Mouse (Mus musculus): ENCODE data around the gene 5730522E02Rik.
"Not testable (repeated sequence)": the region's sequence is repeated elsewhere in the genome, so short reads cannot be mapped to it uniquely, and the experiment has no call there.

The 5730522E02Rik gene

GRCm38 (mm10) chr11:26210582-26211180 is at the start of gene 5730522E02Rik:
5730522E02Rik (minus strand) TSS chr11:26210763.
- DNase-seq, result no peak

GRCm38 (mm10) chr11:26236540-26236939 is 26.0 kb upstream of the 5730522E02Rik start:
- no peak for DNase-seq

- no peak for DNase-seq
These were observed 19.3 kb upstream of the 5730522E02Rik start for GRCm38 (mm10) chr11:26229895-26230294.

DNA sequence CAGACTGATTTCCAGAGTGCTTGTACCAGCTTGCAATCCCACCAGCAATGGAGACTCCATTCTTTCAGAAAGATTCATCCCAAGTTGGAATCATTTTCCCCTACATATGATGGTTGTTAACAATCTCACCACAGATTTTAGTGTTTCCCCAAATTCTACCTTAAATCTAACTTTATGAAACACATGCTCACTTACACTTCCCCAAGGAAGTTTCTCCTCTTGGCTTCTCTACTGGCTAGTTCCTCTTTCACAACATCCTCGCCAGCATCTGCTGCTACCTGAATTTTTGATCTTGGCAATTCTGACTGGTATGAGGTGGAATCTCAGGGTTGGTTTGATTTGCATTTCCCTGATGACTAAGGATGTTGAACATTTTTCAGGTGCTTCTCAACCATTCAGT is 3.1 kb upstream of the 5730522E02Rik start:
- not testable (repeated sequence) for DNase-seq

- peak; percentile 63 for DNase-seq
These were observed 567 bp downstream of the 5730522E02Rik start for GRCm38 (mm10) chr11:26209811-26210581.

DNA sequence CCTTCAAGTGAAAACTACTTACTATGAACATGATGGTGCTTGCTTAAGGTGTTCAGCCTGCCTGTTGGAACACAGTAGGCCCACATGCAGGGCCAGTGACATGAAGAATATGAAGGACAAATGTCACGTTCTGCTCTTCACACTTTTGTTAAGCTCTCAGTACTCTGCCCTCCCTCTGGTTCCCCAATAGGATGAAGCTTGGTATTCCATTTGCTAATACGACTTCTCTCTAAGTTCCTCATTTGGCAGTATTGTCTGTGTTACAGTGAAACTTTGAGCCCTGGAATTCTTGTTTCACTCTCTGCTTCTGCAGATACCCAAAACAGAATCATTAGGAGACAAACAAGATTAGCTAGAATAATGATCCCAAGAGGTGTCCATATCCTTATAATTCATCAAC is 7.1 kb downstream of the 5730522E02Rik start:
- no peak for DNase-seq

- no peak for DNase-seq
These were observed 7.7 kb downstream of the 5730522E02Rik start for GRCm38 (mm10) chr11:26202842-26203241.

- no peak for DNase-seq
These were observed 8.8 kb downstream of the 5730522E02Rik start for GRCm38 (mm10) chr11:26201778-26202097.

DNA sequence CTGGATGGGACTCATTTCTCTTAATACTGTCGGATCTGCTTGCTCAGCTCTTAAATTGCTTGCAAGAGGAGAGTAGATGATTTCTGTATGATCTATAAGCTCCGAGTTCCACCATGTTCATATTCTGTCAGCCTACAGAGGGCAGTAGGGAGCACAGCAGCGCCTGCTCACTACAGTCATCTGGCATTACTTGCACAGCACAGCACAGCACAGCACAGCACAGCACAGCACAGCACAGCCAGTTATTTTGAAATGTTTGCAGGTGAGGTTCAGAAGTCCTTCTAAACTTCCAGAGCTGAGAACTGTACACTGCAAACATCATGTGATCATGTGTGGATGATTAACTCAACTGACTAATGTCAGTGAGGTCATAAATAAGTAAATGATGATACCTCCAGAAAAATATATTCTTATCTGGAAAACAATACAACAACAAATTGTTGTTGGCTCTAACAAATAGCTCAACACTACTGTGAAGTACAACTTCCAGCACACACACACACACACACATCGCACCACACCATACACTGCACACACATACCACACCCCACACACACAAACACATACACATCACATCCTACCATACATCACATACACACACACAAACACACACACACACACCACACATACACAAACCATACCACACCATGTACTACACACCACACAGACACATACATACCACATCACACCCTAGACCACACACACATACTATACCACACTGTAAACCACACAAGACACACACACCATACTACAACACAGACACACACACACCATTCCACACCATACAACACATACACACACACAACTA is 9.4 kb downstream of the 5730522E02Rik start:
- DNase-seq, result peak; percentile 44

GRCm38 (mm10) chr11:26195468-26195867 is 15.1 kb downstream of the 5730522E02Rik start:
- DNase-seq, result no peak

DNA sequence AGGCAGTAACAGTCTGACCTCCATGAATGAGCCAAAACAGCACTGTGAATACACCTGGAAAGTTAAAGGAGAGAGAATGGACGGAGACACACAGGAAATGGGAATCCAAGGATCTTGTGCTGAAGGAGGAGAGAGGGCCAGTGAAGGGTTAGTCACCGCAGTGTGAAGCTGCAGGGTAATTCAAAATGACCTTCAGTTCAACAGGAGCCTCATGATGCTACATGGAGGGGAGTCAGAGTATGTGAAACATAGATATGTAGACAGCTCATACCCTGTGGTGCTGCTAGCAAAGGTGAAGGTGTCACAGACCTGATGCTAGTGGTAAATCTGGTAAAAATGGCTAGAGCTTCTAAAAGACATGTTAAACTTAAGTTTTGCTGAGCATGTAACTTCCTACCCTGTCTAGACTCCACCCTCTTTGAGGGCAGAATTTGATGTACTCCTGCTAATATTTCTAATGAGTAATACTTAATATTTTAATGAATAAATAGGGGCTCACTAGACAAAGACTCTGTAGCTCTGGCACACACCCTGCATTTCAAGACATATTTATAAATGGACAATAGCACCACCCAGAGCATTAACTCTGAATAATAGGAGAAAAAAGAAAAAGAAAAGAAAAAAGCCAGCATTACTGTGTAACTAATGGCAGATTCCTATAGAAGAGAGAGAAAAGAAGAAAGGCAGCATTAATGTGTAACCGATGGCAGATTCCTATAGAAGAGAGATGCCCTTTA is 23.2 kb downstream of the 5730522E02Rik start:
- no peak for DNase-seq

- DNase-seq, result no peak
These were observed 40.0 kb downstream of the 5730522E02Rik start for GRCm38 (mm10) chr11:26170572-26170971.

DNA sequence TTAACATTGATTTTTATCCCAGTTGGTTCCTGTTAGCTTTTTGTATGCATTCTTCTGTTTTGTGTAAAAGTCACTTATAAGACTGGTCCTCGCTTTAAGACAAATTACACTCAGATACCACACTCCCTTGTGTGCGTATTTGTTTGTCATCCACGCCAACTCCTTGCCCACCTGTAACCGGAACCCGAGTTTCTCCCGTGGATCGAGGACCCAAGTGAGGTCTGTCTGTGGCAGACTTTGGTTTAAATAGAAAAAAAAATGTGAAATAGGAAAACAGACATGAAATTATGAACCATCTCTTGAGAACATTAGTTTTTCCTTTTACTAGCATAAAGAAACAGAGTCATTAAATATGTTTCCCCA is 43.0 kb downstream of the 5730522E02Rik start:
- DNase-seq, result no peak

- DNase-seq, result no peak
These were observed 43.5 kb downstream of the 5730522E02Rik start for GRCm38 (mm10) chr11:26166966-26167608.

GRCm38 (mm10) chr11:26164651-26165259 is 45.8 kb downstream of the 5730522E02Rik start:
- no peak for DNase-seq

GRCm38 (mm10) chr11:26161354-26161753 is 49.2 kb downstream of the 5730522E02Rik start:
- DNase-seq, result no peak

- DNase-seq, result no peak
These were observed 51.5 kb downstream of the 5730522E02Rik start for GRCm38 (mm10) chr11:26159033-26159432.

DNA sequence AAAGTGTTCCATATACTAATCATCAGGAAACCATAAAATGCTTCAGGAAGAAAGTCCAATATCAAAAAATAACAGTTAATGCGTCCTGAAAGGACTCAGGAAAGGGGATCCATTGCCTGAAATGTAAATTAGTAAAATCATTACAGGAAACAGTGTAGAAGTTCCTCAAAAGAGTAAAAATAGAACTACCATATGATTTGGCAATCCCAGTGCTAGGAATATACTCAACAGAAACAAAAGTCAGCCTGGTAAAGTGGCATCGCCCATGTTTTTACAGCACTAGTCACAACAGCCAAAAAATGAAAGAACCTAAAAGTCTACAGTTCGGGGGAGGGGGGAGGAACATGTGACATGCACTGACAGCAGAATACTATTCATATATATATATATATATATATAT is 70.5 kb downstream of the 5730522E02Rik start:
- no peak for DNase-seq

- DNase-seq, result no peak
These were observed 72.5 kb downstream of the 5730522E02Rik start for GRCm38 (mm10) chr11:26138013-26138412.

DNA sequence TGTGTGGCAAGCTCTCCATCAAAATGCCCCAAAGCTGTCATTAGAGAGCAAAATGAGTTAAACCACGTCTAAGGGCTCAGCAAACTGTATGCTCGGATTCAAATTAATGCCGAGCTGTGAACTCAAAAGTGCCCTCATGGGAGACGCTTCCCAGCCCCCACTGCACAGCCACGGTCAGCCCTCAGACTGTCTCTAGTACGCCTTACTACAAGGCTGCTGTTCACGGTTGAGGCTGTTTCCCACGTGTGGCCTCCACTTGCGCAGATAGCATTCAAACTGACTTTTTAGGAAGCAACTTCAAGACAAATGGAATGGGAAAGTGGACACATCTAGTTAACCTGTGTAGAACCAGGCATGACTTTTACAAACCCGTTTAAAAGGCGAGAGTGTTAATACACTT is 79.7 kb downstream of the 5730522E02Rik start:
- no peak for DNase-seq

DNA sequence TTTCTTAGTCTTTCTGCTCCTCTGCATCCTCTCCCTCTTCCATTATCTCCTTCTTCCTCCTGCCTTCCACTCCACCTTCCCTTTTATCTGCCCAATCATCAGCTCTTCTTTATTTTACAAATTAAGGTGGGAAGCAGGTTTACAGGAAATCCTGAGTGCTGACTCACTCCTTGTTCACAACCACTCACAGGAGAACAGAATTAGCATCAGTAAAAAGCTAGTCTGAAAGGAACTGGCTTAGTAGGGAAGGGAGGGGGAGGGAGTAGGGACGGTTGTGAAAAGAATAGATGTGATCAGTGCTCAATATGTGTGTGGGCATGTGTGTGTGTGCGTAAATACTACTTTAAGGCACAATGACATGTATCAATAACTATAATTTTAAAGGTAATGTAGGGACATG is 81.5 kb downstream of the 5730522E02Rik start:
- no peak for DNase-seq

- no peak for DNase-seq
These were observed 82.2 kb downstream of the 5730522E02Rik start for GRCm38 (mm10) chr11:26128385-26128784.
